Mouse (Mus musculus): ENCODE measurements around the gene Fam181a. TPM values are rescaled to one million over a fixed set of nuclear protein-coding genes. Genes with fewer than 3 reads are reported as not detected.

The Fam181a gene
- polyA plus RNA-seq, 1 experiment from 2014 or later = 0.19 TPM

DNA sequence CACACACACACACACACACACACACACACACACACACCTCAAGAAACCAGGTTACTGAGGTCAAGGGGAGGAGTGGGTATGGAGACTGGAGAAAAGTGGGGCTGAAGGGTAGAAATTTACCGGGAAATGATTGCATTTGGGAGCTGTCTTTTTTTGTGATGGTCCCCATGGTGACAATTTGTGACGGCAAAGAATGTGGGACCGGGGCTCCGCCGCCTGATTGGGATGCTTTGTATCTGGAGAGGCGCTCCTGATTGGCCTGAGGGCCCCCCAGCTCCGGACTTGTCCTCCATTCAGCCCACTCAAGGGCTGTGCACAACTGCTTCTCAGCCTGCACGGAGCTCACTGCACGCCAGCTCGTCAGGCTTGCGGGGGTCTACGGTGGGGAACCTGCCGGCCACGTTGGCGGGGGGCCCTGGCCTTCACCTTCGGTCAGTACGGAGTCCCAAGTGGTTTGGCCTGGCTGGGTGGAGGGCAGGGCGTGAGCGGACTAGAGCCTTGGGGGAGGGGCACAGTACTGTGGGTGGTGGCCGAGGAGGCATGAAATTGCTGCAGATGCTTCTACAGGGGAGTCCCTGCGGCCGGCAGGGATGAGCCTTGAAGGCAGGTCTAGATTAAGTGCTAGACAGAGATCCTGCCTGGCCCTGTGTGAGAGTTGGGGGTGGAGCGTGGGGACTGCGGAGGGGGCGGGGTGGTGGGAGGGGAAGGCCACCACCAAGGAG lies 4.0 kb downstream of the Fam181a start:
- Histone ChIP-seq H3K27me3 (ENCODE audit: control insufficient read depth, insufficient read depth, low read length) (peaks cover 26% of the 10 kb centered on the region), H3K4me2 (ENCODE audit: low read length) (peak overlapping the region; percentile 48), H3K4me1 (ENCODE audit: control insufficient read depth in 2 of 2, insufficient read depth in 2 of 2, low read length in 2 of 2) (peaks cover 3 to 8% of the 10 kb centered on the region in 2 experiments; a peak in 3 of 4 replicates), H3K9ac (ENCODE audit: low read length) (0 out of 2 replicates have a peak overlapping the region, but pooled peaks have one; percentile 26), H3K36me3 (ENCODE audit: control insufficient read depth, insufficient read depth, low read length) (peaks cover 8% of the 10 kb centered on the region), H3K27ac (replicated peaks in 1 of 2; ENCODE audit: control insufficient read depth in 1 of 2, insufficient read depth in 1 of 2, low read depth in 2 of 2, low read length in 2 of 2) (no peak overlapping the region), H3K9me3 (ENCODE audit: control insufficient read depth, low read length) (peaks cover 4% of the 10 kb centered on the region), H3K4me3 (ENCODE audit: control insufficient read depth in 1 of 2, insufficient read depth in 1 of 2, low read depth in 1 of 2, low read length in 2 of 2) (peak overlapping the region; percentile 6 to 17; a peak in 1 of 4 replicates)
- WGBS = 8% methylated on average over 25 of the region's 25 CpGs
- no peak for ATAC-seq (ENCODE audit: insufficient number of reproducible peaks, insufficient read depth, low FRiP score, low read depth)

DNA sequence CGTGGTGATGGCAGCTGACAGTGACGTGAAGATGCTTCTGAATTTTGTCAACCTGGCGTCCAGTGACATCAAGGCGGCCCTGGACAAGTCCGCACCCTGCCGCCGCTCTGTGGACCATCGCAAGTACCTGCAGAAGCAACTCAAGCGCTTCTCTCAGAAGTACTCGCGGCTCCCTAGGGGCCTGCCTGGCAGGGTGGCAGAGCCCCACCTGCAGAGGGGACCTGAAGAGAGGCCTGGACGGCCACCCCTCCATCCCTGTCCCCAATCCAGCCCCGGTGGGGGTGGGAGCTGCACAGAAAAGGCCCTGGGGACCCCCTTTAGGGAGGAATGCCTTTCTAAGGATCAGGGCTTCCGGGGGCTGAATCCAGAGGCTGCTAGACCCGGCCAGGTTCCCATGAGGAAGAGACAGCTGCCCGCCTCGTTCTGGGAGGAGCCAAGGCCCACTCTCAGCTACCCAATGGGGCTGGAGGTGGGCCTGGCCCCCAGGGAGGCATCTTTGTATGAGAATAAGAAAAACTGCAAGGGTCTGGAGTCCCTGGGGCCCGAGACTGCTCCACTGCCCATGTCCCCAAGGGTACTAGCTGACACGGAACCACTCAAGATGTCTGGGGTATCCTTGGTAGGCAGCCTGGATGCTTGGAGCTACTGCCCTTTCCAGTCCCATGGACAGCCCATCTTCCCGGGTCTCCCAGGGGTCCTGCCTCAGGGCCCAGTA lies 5.2 kb downstream of the Fam181a start:
- no peak overlapping the region for H3K27ac ChIP-seq (replicated peaks in 1 of 2; ENCODE audit: control insufficient read depth in 1 of 2, insufficient read depth in 1 of 2, low read depth in 2 of 2, low read length in 2 of 2)
- peaks cover 20% of the 10 kb centered on the region for H3K36me3 ChIP-seq (ENCODE audit: control insufficient read depth, insufficient read depth, low read length)
- H3K9me3 ChIP-seq (ENCODE audit: control insufficient read depth, low read length) = no peaks in the 10 kb centered on the region
- no peak overlapping the region for H3K4me2 ChIP-seq (ENCODE audit: low read length)
- no peak for ATAC-seq (ENCODE audit: insufficient number of reproducible peaks, insufficient read depth, low FRiP score, low read depth)
- H3K27me3 ChIP-seq (ENCODE audit: control insufficient read depth, insufficient read depth, low read length) = peaks cover 26% of the 10 kb centered on the region
- WGBS = 38% methylated on average over 20 of the region's 20 CpGs
- H3K4me3 ChIP-seq (ENCODE audit: control insufficient read depth in 1 of 2, insufficient read depth in 1 of 2, low read depth in 1 of 2, low read length in 2 of 2) = no peak overlapping the region
- no peak overlapping the region for H3K9ac ChIP-seq (ENCODE audit: low read length)
- H3K4me1 ChIP-seq (ENCODE audit: control insufficient read depth in 2 of 2, insufficient read depth in 2 of 2, low read length in 2 of 2) = peaks cover 3 to 8% of the 10 kb centered on the region in 2 experiments; a peak in 3 of 4 replicates

DNA sequence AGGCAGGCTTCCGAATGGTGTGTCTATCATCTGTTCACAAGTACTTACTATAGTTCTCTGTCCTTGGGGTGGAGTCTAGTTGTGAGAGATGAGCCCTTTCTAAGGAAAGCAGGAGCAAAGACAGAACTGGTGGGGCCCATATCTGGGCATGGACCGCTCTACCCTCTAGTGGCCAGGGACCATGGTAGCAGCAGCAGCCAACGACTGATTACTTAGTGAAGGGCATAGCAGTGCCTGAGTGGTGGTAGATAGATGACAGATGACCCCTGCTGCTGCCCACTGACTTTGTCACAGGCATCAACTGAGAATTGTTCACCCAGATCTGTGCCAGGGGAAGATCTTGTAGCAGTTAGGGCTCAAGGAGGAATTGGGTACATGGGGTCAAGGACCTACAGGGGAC lies 12.0 kb downstream of the Fam181a start:
- no peak overlapping the region for H3K9ac ChIP-seq (ENCODE audit: low read length)
- H3K36me3 ChIP-seq (ENCODE audit: control insufficient read depth, insufficient read depth, low read length) = peaks cover 85% of the 10 kb centered on the region
- no peaks in the 10 kb centered on the region for H3K9me3 ChIP-seq (ENCODE audit: control insufficient read depth, low read length)
- H3K27me3 ChIP-seq (ENCODE audit: control insufficient read depth, insufficient read depth, low read length) = 0 out of 2 replicates have a peak, but pooled peaks cover 9% of the 10 kb centered on the region
- H3K4me2 ChIP-seq (ENCODE audit: low read length) = no peak overlapping the region
- WGBS = 38% methylated on average over 3 of the region's 3 CpGs
- peak overlapping the region in 1 of 2 experiments; percentile 49; a peak in 2 of 4 replicates for H3K27ac ChIP-seq (replicated peaks in 1 of 2; ENCODE audit: control insufficient read depth in 1 of 2, insufficient read depth in 1 of 2, low read depth in 2 of 2, low read length in 2 of 2)
- H3K4me1 ChIP-seq (ENCODE audit: control insufficient read depth in 2 of 2, insufficient read depth in 2 of 2, low read length in 2 of 2) = peaks cover 5 to 18% of the 10 kb centered on the region in 2 experiments; a peak in 3 of 4 replicates
- H3K4me3 ChIP-seq (ENCODE audit: control insufficient read depth in 1 of 2, insufficient read depth in 1 of 2, low read depth in 1 of 2, low read length in 2 of 2) = no peak overlapping the region
- no peak for ATAC-seq (ENCODE audit: insufficient number of reproducible peaks, insufficient read depth, low FRiP score, low read depth)

DNA sequence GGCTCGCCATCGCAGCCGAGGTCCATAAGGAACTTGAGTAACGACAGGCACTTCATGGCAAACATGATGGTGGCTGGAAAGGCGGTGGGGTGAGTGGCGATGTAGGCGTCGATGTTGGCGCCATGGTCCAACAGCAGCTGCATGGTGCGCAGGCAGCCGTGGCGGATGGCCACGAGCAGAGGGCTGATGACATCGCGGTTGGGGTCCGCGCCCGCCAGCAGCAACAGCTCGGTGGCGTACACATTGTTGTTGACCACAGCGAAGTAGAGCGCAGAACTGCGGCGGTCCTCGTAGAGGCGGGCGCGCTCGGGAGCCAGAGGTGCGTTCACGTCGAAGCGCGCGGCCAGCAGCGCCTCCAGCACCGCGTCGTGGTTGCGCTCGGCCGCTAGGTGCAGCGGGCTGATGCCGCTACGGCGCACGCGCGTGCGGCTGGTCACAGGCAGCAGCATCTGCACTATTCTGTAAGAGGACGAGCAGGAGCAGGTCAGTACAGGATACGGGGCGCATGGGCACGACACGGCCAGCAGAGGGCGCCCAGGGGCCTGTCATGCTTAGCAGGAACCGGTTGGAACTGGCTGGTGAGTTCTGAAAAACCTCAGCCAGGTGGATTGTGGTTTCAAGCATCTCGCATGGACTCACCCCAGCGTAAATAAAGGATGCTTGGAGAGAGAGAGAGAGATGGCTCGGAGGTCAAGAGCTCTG lies 14.5 kb downstream of the Fam181a start:
- Histone ChIP-seq H3K27me3 (ENCODE audit: control insufficient read depth, insufficient read depth, low read length) (0 out of 2 replicates have a peak, but pooled peaks cover 9% of the 10 kb centered on the region), H3K9me3 (ENCODE audit: control insufficient read depth, low read length) (no peaks in the 10 kb centered on the region), H3K9ac (ENCODE audit: low read length) (no peak overlapping the region), H3K4me3 (ENCODE audit: control insufficient read depth in 1 of 2, insufficient read depth in 1 of 2, low read depth in 1 of 2, low read length in 2 of 2) (peak overlapping the region in 1 of 2 experiments; percentile 7; a peak in 1 of 4 replicates), H3K36me3 (ENCODE audit: control insufficient read depth, insufficient read depth, low read length) (peaks cover 97% of the 10 kb centered on the region), H3K4me2 (ENCODE audit: low read length) (peak overlapping the region; percentile 49), H3K27ac (replicated peaks in 1 of 2; ENCODE audit: control insufficient read depth in 1 of 2, insufficient read depth in 1 of 2, low read depth in 2 of 2, low read length in 2 of 2) (0 out of 4 replicates have a peak overlapping the region, but pooled peaks of 1 of the 2 experiments have one; percentile 15), H3K4me1 (ENCODE audit: control insufficient read depth in 2 of 2, insufficient read depth in 2 of 2, low read length in 2 of 2) (peaks cover 20 to 40% of the 10 kb centered on the region in 2 experiments; a peak in 3 of 4 replicates)
- peak; percentile 46 for ATAC-seq (ENCODE audit: insufficient number of reproducible peaks, insufficient read depth, low FRiP score, low read depth)
- WGBS = 16% methylated on average over 60 of the region's 60 CpGs

DNA sequence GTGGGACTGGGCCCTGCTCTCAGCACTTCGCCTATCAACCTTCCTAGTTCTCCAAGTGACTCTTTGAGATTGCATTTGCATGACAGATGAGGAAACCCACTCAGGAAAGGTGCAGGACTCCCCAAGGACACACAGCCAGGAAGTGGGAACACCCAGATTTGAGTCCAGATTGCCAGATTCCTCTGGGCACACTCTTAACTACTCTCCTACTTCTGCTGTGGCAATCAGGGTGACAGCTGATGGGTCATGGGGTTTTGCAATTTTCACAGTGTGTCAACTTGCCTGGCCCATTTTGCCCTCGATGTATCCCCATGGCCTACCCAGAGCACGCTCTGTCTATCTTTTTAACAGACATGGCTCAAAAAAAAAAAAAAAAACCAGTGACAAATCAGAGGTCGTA lies 15.8 kb downstream of the Fam181a start:
- ATAC-seq (ENCODE audit: insufficient number of reproducible peaks, insufficient read depth, low FRiP score, low read depth) = no peak
- Histone ChIP-seq H3K9me3 (ENCODE audit: control insufficient read depth, low read length) (no peaks in the 10 kb centered on the region), H3K4me1 (ENCODE audit: control insufficient read depth in 2 of 2, insufficient read depth in 2 of 2, low read length in 2 of 2) (peaks cover 20 to 45% of the 10 kb centered on the region in 2 experiments; a peak in 3 of 4 replicates), H3K4me2 (ENCODE audit: low read length) (no peak overlapping the region), H3K9ac (ENCODE audit: low read length) (no peak overlapping the region), H3K36me3 (ENCODE audit: control insufficient read depth, insufficient read depth, low read length) (peaks cover 97% of the 10 kb centered on the region), H3K27ac (replicated peaks in 1 of 2; ENCODE audit: control insufficient read depth in 1 of 2, insufficient read depth in 1 of 2, low read depth in 2 of 2, low read length in 2 of 2) (no peak overlapping the region), H3K27me3 (ENCODE audit: control insufficient read depth, insufficient read depth, low read length) (0 out of 2 replicates have a peak, but pooled peaks cover 9% of the 10 kb centered on the region), H3K4me3 (ENCODE audit: control insufficient read depth in 1 of 2, insufficient read depth in 1 of 2, low read depth in 1 of 2, low read length in 2 of 2) (no peak overlapping the region)
- 63% methylated on average over 4 of the region's 4 CpGs for WGBS

DNA sequence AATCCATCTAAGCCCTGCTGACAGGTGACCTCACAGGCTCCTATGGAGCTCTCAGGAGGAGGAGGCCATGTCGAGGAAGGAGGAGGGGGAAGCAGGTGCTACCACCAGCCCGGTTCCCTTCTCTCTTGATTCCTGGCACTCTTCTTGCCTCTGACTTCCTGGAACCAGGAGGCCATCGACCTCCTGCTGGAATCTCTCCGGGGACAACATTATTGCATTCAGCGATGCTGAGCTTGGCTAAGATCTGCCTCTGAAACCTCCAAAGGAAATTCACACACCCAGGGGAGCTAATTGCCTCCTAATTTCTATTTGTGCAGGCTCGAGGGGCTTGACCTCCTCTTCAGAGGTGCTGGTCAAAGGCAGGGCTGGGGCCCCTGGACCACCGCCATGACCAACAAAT lies 16.3 kb downstream of the Fam181a start:
- Histone ChIP-seq H3K36me3 (ENCODE audit: control insufficient read depth, insufficient read depth, low read length) (peaks cover 97% of the 10 kb centered on the region), H3K4me1 (ENCODE audit: control insufficient read depth in 2 of 2, insufficient read depth in 2 of 2, low read length in 2 of 2) (peaks cover 20 to 50% of the 10 kb centered on the region in 2 experiments; a peak in 3 of 4 replicates), H3K27ac (replicated peaks in 1 of 2; ENCODE audit: control insufficient read depth in 1 of 2, insufficient read depth in 1 of 2, low read depth in 2 of 2, low read length in 2 of 2) (0 out of 4 replicates have a peak overlapping the region, but pooled peaks of 1 of the 2 experiments have one; percentile 14)

More for the DNA sequence above, 16.3 kb downstream of the Fam181a start:
- Histone ChIP-seq H3K9ac (ENCODE audit: low read length) (peak overlapping the region; percentile 41; the same call in 1 of the 2 replicates), H3K9me3 (ENCODE audit: control insufficient read depth, low read length) (no peaks in the 10 kb centered on the region), H3K27me3 (ENCODE audit: control insufficient read depth, insufficient read depth, low read length) (0 out of 2 replicates have a peak, but pooled peaks cover 9% of the 10 kb centered on the region), H3K4me2 (ENCODE audit: low read length) (no peak overlapping the region), H3K4me3 (ENCODE audit: control insufficient read depth in 1 of 2, insufficient read depth in 1 of 2, low read depth in 1 of 2, low read length in 2 of 2) (no peak overlapping the region)
- whole genome bisulfite sequencing = 19% methylated on average over 7 of the region's 7 CpGs
- no peak for ATAC-seq (ENCODE audit: insufficient number of reproducible peaks, insufficient read depth, low FRiP score, low read depth)
